Mouse (Mus musculus) yolk sac, embryonic 10.5 days (tissue): Measurements from ENCODE around the gene Tbx2.
A peak's percentile ranks its signal among the peaks of the same experiment; 100 is the strongest.

Source experiments
- DNase-seq: peaks from one replicate; pipeline ENCODE4 v3.0.0-alpha.2; 2017; ENCODE audit warnings: low spot score

Tbx2 gene

GRCm38 (mm10) chr11:85840031-85840802, 7.9 kb downstream of the Tbx2 start:
- DNase-seq = no peak

DNA sequence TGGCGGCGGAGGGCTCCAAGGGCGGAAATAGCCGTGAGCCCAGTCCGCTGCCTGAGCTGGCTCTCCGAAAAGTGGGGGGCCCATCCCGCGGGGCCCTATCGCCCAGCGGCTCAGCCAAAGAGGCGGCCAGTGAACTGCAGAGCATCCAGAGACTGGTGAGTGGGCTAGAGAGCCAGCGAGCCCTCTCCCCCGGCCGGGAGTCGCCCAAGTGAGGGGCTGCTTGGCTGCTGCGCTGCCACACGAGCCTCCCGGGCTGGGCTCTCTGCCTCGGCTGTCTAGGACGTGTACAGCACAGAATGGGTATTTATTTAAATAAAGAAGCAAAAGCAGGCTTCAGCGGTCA, 8.4 kb downstream of the Tbx2 start:
- DNase-seq = no peak

- DNase-seq = peak; percentile 17
These were observed 8.9 kb downstream of the Tbx2 start for GRCm38 (mm10) chr11:85841211-85841681.

DNA sequence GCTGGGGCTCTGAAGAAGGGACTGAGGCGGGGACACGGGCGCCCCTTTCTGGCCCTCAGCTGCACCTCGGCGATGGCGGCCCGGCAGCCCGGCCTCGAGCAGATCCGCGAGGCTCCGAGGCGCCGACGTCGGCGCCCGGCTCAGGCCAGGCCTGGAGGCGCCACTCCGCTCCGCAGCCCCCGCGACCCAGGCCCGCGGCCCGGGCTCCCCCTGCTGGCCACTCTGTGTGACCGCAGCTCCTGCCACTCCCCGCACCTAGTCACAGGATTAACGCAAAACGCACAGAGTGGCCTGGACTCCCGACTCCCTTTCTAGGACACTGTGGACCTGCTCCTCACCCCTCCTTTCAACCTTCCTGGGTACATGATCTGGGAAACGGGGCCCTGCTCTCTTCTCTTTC, 9.6 kb downstream of the Tbx2 start:
- DNase-seq = peak; percentile 73

DNA sequence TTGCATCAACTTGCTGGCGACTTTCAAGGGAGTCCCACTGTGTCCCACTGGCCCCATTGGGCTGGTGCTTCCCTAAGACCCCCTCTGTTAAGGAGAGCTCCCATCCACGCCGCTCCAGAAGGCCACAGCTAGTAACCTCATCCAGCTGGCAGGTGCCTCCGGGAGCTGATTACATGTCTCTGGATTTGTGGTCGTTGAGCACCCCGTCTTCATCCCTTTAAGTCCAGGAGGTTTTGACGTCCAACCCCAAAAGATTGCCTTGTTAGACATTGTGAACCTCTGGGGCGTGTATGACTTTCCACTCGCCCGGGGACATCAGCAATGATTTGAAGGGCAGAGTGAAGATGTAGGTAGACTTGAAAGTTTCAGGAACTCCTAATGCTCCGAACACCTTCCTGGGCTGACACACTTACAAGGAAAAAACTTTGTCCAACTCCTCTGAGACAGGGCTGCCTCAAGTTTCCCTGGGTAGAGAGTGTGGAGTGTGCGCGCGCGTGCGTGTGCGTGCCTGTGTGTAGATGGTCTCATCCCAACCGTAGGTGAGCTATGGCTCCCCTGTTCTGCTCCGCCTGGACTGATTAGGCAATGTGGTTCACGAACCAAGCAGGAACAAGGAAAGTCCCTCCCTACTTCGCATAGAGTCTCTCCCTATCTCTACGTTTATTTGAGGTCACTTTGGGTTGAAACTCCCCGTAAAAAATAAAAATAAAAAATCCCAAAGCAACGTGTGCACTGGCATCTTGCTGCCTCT, 10.4 kb downstream of the Tbx2 start:
- DNase-seq = no peak

- DNase-seq = peak; percentile 73
These were observed 11.0 kb downstream of the Tbx2 start for GRCm38 (mm10) chr11:85843347-85843692.

DNA sequence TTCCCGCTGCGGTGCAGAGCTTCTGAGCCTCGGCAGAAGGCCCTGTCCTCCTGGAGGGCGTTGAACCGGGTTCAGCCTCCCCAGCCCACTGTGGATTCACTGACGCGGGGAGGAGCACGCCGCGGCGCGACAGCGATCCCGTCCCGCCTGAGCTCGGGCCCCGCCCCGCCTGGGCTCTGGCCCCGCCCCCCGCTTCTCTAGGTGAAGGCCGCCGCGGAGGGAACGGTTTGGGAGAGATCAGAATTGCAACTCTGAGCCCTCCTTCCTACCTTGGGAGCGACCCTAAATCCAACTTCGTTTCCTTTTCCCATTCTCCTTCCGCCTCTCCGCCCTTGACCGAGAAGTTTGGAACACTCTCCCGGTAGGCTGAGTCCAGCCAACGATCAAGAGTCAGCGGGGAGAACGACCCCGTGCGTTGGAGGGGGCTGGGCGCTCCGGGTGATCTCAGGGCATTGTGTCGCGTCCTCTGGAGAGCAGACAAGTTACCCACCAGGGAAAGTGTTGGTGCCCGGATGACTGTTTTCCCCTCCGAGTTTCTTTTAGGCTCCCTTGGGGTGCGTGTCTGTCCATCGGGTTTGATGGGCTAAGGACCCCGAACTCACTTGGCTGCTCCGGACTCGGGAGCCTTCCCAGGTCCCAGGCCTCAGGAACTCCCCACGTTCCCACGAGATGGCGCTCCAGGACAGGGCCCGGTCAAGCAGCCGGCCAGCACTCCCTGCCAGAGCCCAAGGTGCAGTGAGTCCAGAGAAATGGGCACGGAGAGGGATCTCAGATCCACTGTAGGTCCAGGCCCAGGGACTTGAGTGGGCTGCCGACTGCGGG, 12.0 kb downstream of the Tbx2 start:
- peak; percentile 84 for DNase-seq

GRCm38 (mm10) chr11:85844971-85845370, 12.6 kb downstream of the Tbx2 start:
- DNase-seq = peak; percentile 25

GRCm38 (mm10) chr11:85845921-85846320, 13.6 kb downstream of the Tbx2 start:
- no peak for DNase-seq

GRCm38 (mm10) chr11:85846509-85846908, 14.2 kb downstream of the Tbx2 start:
- DNase-seq = no peak

GRCm38 (mm10) chr11:85849037-85849436, 16.7 kb downstream of the Tbx2 start:
- DNase-seq = peak; percentile 73

- no peak for DNase-seq
These were observed 17.9 kb downstream of the Tbx2 start, which contains the start of gene Gm11444 for GRCm38 (mm10) chr11:85850233-85850632. TSS of gene Gm11444 (minus strand) at chr11:85850333.

- no peak for DNase-seq
These were observed 18.4 kb downstream of the Tbx2 start for GRCm38 (mm10) chr11:85850758-85851157.

- no peak for DNase-seq
These were observed 25.8 kb downstream of the Tbx2 start for GRCm38 (mm10) chr11:85857997-85858698.

DNA sequence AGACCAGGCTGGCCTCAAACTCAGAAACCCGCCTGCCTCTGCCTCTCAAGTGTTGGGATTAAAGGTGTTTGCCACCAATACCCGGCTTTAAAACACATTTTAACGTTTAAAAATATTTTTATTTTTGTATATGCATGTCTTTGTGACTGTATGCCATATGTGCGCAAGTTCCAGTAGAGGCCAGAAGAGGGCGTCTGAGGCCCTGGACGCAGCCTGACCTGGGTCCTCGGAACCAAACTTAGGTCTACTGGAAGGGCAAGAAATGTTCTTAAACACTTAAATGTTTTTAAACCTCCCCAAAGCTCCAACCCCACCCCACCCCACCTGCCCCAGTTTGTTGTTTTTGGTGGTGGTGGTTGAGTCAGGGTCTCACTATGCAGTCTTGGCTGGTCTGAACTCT, 32.0 kb downstream of the Tbx2 start:
- DNase-seq = no peak

GRCm38 (mm10) chr11:85876059-85876788, 43.9 kb downstream of the Tbx2 start:
- DNase-seq = no peak

DNA sequence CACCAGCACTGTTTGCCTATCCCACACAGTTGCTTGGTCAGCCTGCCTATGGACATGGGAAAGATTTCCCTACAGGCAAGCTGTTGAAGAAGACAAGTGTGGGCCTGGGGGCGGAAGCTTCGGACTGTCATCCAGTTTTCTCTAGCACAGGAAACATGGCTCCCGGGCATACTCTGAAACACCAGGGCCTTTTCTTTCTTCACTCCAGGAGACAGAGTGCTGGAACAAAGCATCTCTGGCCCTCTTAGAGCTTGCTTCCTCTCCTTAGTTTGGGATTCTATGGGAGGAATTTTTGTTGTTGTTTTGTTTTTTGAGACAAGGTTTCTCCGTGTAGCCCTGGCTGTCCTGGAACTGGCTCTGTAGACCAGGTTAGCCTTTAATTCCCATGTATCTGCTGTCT, 52.1 kb downstream of the Tbx2 start:
- DNase-seq = no peak

DNA sequence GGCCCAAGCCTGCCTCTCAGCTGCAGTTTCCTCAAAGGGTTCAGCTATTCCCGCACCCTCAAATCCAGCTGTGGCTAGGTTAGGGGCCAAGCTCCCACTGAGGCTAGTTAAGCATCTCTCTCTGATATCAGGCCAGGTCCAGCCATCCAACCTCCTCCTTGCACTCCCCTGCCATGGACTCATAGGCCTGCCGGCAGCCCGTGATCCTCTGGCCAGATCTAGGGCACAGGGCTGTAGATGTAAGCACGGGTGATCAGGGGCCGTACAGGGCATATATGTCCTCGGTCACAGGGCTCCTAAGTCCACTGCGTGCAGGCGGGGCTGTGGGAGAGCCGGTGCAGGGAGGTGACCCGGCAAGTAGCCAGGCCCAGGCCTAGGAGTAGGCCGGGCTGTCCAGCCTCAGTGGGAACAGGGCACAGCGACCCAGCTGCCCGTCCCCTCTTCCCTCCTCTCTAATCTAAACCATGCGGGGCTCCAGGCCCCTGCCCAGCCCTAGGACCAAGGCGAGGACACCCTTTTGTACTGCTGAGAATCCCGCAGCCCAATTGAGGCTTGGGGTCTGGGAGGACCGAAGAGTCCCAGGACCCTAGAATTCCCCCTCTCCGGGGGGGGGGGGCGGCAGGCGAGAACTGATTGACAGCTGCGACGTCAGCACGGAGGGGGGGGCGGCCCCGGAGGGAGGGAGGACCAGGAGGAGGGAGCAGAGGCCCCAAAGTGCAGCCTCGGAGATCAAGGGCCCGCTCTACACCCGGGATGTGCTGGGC, 53.5 kb downstream of the Tbx2 start, which contains the start of gene Tbx4:
Gene Tbx4 (plus strand): TSS at position 758 of the 764 bp plus-strand sequence.
- no peak for DNase-seq

DNA sequence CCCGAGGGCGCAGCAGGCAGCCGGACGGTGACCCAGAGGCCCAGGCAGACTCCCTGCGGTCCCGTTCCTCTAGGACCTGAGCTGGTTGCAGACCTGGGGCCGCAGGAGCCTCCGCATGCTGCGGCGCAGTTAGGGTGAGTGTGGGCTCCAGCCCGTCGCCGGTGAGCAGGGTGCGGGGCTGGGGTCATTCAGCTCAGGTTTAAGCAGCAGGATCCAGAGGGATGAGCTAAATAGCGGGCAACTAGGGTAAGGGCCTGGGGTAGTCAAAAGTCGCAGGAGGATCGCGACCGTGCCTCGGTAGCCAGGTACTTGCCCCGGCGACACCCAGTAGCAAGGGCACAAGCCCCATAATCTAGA, 54.1 kb downstream of the Tbx2 start:
- DNase-seq = no peak

DNA sequence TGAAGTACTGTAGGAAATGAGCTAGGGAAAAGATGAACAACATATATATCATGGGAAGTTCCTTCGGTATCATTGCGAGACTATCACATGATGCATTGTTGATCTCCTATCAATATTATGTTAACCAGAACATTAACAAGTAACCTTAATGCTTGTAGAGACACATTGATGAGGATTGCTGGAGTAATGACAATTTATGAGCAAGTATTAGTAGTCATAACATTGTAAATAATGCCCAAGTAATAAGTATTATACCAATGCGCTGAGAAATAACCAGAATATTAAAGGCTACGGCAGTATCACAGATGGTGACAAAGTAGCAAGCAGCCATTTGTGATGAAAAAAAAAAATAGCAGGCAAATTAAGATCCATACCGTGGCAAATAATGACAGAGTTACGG, 54.9 kb downstream of the Tbx2 start:
- DNase-seq = no peak
